Mouse (Mus musculus) liver, postnatal 0 days (tissue): Measurements from ENCODE around the gene Trim62.

Experiments
- CTCF ChIP-seq: sonication (generic); IDR thresholded peaks from 2 replicates; pipeline ENCODE4 v1.5.1; 2016; ENCODE audit warnings: antibody characterized with exemption, low read depth
- EP300 ChIP-seq: IDR thresholded peaks from 2 replicates; pipeline ENCODE4 v1.6.1; 2016; ENCODE audit warnings: antibody characterized with exemption, low read depth, mild to moderate bottlenecking

GRCm38 (mm10) chr4:128935595-128935994 lies 52.2 kb downstream of the Trim62 start:
- TF ChIP-seq EP300: no peak
- no peak for TF ChIP-seq CTCF
